ENCODE assay signal across 8 mouse cellular contexts in genomic region chr4:130662979-130663725, GRCm38 (mm10). TPM values are rescaled to one million over a fixed set of nuclear protein-coding genes. Genes with fewer than 3 reads are reported as not detected.
DNase-seq lines count a peak whose midpoint lies in the region; ATAC-seq lines count a peak whose summit lies in the region.

Pum1 (plus strand) TSS chr4:130663321.

- peak within 1 kb of the TSS; percentile 96 for H3K27ac ChIP-seq in hindbrain, embryonic 16.5 days (ENCODE audit: low read depth, low read length)
- H3K27ac ChIP-seq in macrophage: peak within 1 kb of the TSS; percentile 57

- H3K9ac ChIP-seq in hindbrain, embryonic 16.5 days (ENCODE audit: low read depth, low read length): peak within 1 kb of the TSS; percentile 91

- WGBS in hindbrain, embryonic 16.5 days: under 1% methylated on average over 75 of the region's 90 CpGs
- under 1% methylated on average over 77 of the region's 90 CpGs for WGBS in macrophage (ENCODE audit: missing documents)

- peaks cover 46% of the 10 kb centered on the region for H3K79me2 ChIP-seq in macrophage (ENCODE audit: inconsistent target)

- no peaks in the 10 kb centered on the region for H3K9me3 ChIP-seq in hindbrain, embryonic 16.5 days (ENCODE audit: control insufficient read depth, low read length)

- DNase-seq in T-cell, adult 2 months (ENCODE audit: low spot score): peak; percentile 92
- DNase-seq in cerebellum, postnatal 36 days: peak; percentile 85 to 89
- DNase-seq in gastrocnemius, adult 18-20 months (ENCODE audit: low spot score): peak; percentile 79
- peak; percentile 81 to 89 for DNase-seq in left cerebral cortex, adult 18-20 months (ENCODE audit: low spot score in 2 of 2)
- DNase-seq in right cerebral cortex, adult 18-20 months: peak; percentile 92
- peak; percentile 60 for DNase-seq in urinary bladder, postnatal 10 days (ENCODE audit: low spot score)

- peak within 1 kb of the TSS; percentile 83 for H3K4me2 ChIP-seq in hindbrain, embryonic 16.5 days (ENCODE audit: low read length)

- peak within 1 kb of the TSS; percentile 78 for H3K4me3 ChIP-seq in hindbrain, embryonic 16.5 days (ENCODE audit: low read length)
- H3K4me3 ChIP-seq in macrophage (ENCODE audit: inconsistent target): peak within 1 kb of the TSS; percentile 94

- H3K4me1 ChIP-seq in hindbrain, embryonic 16.5 days (ENCODE audit: control insufficient read depth, insufficient read depth, low read depth, low read length): peaks cover 24% of the 10 kb centered on the region

- no peaks in the 10 kb centered on the region for H3K27me3 ChIP-seq in hindbrain, embryonic 16.5 days (replicated peaks; ENCODE audit: control insufficient read depth, insufficient read depth, low read length)

- H3K36me3 ChIP-seq in hindbrain, embryonic 16.5 days (ENCODE audit: control insufficient read depth, insufficient read depth, low read length): no peaks in the 10 kb centered on the region
- H3K36me3 ChIP-seq in macrophage (ENCODE audit: inconsistent target): no peaks in the 10 kb centered on the region

- peak; percentile 94 for ATAC-seq in hindbrain, embryonic 16.5 days

RNA-seq across cellular contexts. Expression of gene Pum1, which starts in this region (rescaled TPM):
- total RNA-seq in gastrocnemius, adult 18-20 months (2021): 10 to 100 TPM; 40.7 to 43.2 TPM
- 79.1 and 94.1 TPM in 2 replicates for polyA plus RNA-seq in hindbrain, embryonic 16.5 days (2015; fragmentation: Nextera tagmentation; extraction: Ambion mirVana)
- 100 to 1,000 TPM; 113 to 124 TPM for total RNA-seq in left cerebral cortex, adult 18-20 months (2021)
- 100 to 1,000 TPM in 2 of 26 experiments, 10 to 100 TPM in 24; 62.0 to 104 (median 79.7) TPM for total RNA-seq in macrophage (2018; cell fraction: chromatin; rRNA removed)
- 10 to 100 TPM; 20.9 to 33.7 (median 27.9) TPM for total RNA-seq in macrophage (2018; cell fraction: cytosol; rRNA removed)
- total RNA-seq in macrophage (2018; cell fraction: nucleus; rRNA removed): 10 to 100 TPM; 35.0 to 98.6 (median 49.1) TPM
- polyA plus RNA-seq in macrophage (2018): 20.7 to 25.6 TPM (median 22.1 TPM) in 3 replicates

Comparison
In these comparisons a context has a peak if more than half of its experiments do, and no peak if none do; other contexts are left out.
1. Peak in every context shown above with its lines: DNase-seq, ATAC-seq, H3K4me3 ChIP-seq and H3K27ac ChIP-seq.